Mouse (Mus musculus) liver, postnatal 0 days (tissue): ENCODE data around the gene Mmd.

ENCODE experiments used
- CTCF ChIP-seq: sonication (generic); IDR thresholded peaks from 2 replicates; pipeline ENCODE4 v1.5.1; 2016; ENCODE audit warnings: antibody characterized with exemption, low read depth
- EP300 ChIP-seq: IDR thresholded peaks from 2 replicates; pipeline ENCODE4 v1.6.1; 2016; ENCODE audit warnings: antibody characterized with exemption, low read depth, mild to moderate bottlenecking

DNA sequence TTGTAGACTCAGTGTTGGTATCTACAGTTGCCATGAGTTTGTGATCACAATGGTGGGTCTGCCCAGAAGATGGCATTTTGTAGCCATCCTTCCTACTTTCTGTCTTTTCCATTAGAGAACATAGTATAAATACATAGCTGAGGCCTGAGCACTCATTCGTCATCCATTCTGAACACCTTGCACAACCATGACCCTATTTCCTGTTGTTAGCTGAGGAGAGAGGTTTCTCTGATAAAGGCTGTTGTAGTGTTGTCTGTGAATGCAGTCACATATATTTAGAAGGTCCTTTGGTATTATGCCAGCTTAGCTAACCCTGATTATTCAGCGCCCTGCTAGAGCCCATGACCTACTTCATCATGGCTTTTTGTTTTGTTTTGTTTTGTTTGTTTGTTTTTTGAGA, 7.4 kb upstream of the Mmd start:
- no peak for TF ChIP-seq CTCF
- TF ChIP-seq EP300, result no peak
